Comparison of ENCODE assay signal across 7 mouse cellular contexts in genomic region chr19:53599757-53600539, GRCm38 (mm10). TPM values are rescaled to one million over a fixed set of nuclear protein-coding genes. Genes with fewer than 3 reads are reported as not detected.
DNase-seq lines count a peak whose midpoint lies in the region; ATAC-seq lines count a peak whose summit lies in the region.

Smc3 (plus strand) TSS chr19:53600398.

- peak; percentile 99 for DNase-seq in adrenal gland, adult 2 months
- peak; percentile 98 for DNase-seq in embryo, embryonic 11.5 days (ENCODE audit: low read depth, low spot score)
- peak; percentile 99 for DNase-seq in gastrocnemius, postnatal 36 days
- peak; percentile 99 for DNase-seq in left cerebral cortex, postnatal 25 days (ENCODE audit: low spot score in 2 of 2)
- peak; percentile 99 for DNase-seq in midbrain, embryonic 10.5 days (ENCODE audit: low spot score)
- DNase-seq in right cerebral cortex, postnatal 4 days: peak; percentile 99

- peak within 1 kb of the TSS; percentile 96 for H3K27ac ChIP-seq in intestine, embryonic 15.5 days
- peak within 1 kb of the TSS; percentile 99 for H3K27ac ChIP-seq in midbrain, embryonic 10.5 days (replicated peaks)

- H3K4me3 ChIP-seq in intestine, embryonic 15.5 days (replicated peaks): peak within 1 kb of the TSS; percentile 100
- H3K4me3 ChIP-seq in midbrain, embryonic 10.5 days: peak within 1 kb of the TSS; percentile 99

- no peaks in the 10 kb centered on the region for H3K27me3 ChIP-seq in intestine, embryonic 15.5 days (replicated peaks)
- no peaks in the 10 kb centered on the region for H3K27me3 ChIP-seq in midbrain, embryonic 10.5 days (ENCODE audit: low read depth, poor library complexity, severe bottlenecking)

- intact Hi-C loops in gastrocnemius, postnatal 36 days (cut with DNase I): loop anchor here (2.0 to 10.0 kb wide), 2 partner anchors 37 to 325 kb away; no protein-coding TSS in a partner anchor
- intact Hi-C loops in left cerebral cortex, postnatal 25 days (cut with DNase I): loop anchor here (5.0 kb wide), 2 partner anchors 37 to 162 kb away; no protein-coding TSS in a partner anchor

- WGBS in intestine, embryonic 15.5 days: under 1% methylated on average over 70 of the region's 70 CpGs
- WGBS in midbrain, embryonic 10.5 days: under 1% methylated on average over 70 of the region's 70 CpGs

- H3K9me3 ChIP-seq in intestine, embryonic 15.5 days: no peaks in the 10 kb centered on the region
- H3K9me3 ChIP-seq in midbrain, embryonic 10.5 days (replicated peaks): 0 out of 2 replicates have a peak, but pooled peaks cover 3% of the 10 kb centered on the region

- peak; percentile 99 for ATAC-seq in intestine, embryonic 15.5 days

- peaks cover 9% of the 10 kb centered on the region for H3K4me1 ChIP-seq in intestine, embryonic 15.5 days (replicated peaks)
- peaks cover 17% of the 10 kb centered on the region for H3K4me1 ChIP-seq in midbrain, embryonic 10.5 days

- no peaks in the 10 kb centered on the region for H3K36me3 ChIP-seq in intestine, embryonic 15.5 days
- H3K36me3 ChIP-seq in midbrain, embryonic 10.5 days: peaks cover 26% of the 10 kb centered on the region

- peak within 1 kb of the TSS; percentile 77 for H3K4me2 ChIP-seq in intestine, embryonic 15.5 days (replicated peaks)

- peak within 1 kb of the TSS; percentile 97 for H3K9ac ChIP-seq in intestine, embryonic 15.5 days

RNA-seq across cellular contexts. Expression of gene Smc3, which starts in this region (rescaled TPM):
- total RNA-seq in adrenal gland, adult 2 months (2021): 10 to 100 TPM; 28.8 to 32.0 TPM
- 2.2 and 2.5 TPM in 2 replicates for polyA plus RNA-seq in adrenal gland, adult 2 months (2012; rRNA removed)
- 10 to 100 TPM; 13.1 to 14.2 TPM for total RNA-seq in gastrocnemius, postnatal 36 days (2021)
- polyA plus RNA-seq in intestine, embryonic 15.5 days (2015; fragmentation: Nextera tagmentation; extraction: Ambion mirVana): 57.0 and 63.2 TPM in 2 replicates
- 10 to 100 TPM; 35.0 to 37.1 TPM for total RNA-seq in left cerebral cortex, postnatal 25 days (2021)
- 74.3 and 76.9 TPM in 2 replicates for polyA plus RNA-seq in midbrain, embryonic 10.5 days (2016; fragmentation: Nextera tagmentation; extraction: Ambion mirVana)

Comparison
In these comparisons a context has a peak if more than half of its experiments do, and no peak if none do; other contexts are left out.
1. Peak in every context shown above with its lines: DNase-seq, ATAC-seq, H3K4me3 ChIP-seq and H3K27ac ChIP-seq.
2. RNA of gene Smc3 (polyA plus RNA-seq): 74.3 to 76.9 TPM in midbrain, embryonic 10.5 days and 57.0 to 63.2 TPM in intestine, embryonic 15.5 days; 2.2 to 2.5 TPM in adrenal gland, adult 2 months; every median in the first group is over 10 times any median in the second.